ENCODE assay signal across 8 mouse cellular contexts in the genomic region with DNA sequence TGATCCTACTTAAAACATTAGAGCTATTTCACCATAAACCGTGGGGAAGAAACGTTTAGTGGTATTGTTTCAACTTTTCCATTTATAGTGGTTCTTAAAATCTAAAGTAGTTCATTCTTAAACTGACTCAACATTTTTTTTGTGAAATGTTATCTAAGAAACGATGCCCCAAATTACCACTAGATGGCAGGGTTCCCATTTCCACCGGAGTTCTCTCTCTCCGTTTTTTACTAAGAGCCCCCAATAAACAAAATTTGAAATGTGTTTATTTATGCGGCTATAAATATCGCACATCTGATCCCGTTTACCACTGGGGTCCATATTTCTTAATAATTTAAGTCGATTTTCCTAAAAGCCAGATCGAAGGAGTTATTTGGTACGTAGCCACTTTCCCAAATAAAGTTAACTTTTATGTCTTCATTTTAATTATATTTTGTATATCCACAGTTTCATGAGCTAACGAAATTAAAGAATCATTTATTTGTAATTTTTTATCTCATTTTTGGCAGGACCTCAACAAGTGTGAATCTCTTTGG.
DNase-seq lines count a peak whose midpoint lies in the region; ATAC-seq lines count a peak whose summit lies in the region.

No protein-coding gene starts in this region.

- no peaks in the 10 kb centered on the region for H3K27me3 ChIP-seq in limb, embryonic 13.5 days
- H3K27me3 ChIP-seq in limb, embryonic 10.5 days (ENCODE audit: low read depth, poor library complexity, severe bottlenecking) = no peaks in the 10 kb centered on the region

- peak overlapping the region; percentile 42; the same call in 1 of the 2 replicates for H3K4me2 ChIP-seq in limb, embryonic 13.5 days (replicated peaks)

- no peak overlapping the region for H3K9ac ChIP-seq in limb, embryonic 13.5 days

- H3K4me1 ChIP-seq in limb, embryonic 13.5 days = peaks cover 13% of the 10 kb centered on the region
- peaks cover 12% of the 10 kb centered on the region for H3K4me1 ChIP-seq in limb, embryonic 10.5 days

- H3K9me3 ChIP-seq in limb, embryonic 13.5 days = no peaks in the 10 kb centered on the region
- no peaks in the 10 kb centered on the region for H3K9me3 ChIP-seq in limb, embryonic 10.5 days (replicated peaks)

- H3K36me3 ChIP-seq in limb, embryonic 13.5 days = no peaks in the 10 kb centered on the region
- H3K36me3 ChIP-seq in limb, embryonic 10.5 days = no peaks in the 10 kb centered on the region

- peak; percentile 35 for DNase-seq in adrenal gland, postnatal 14 days
- DNase-seq in adrenal gland, adult 18-20 months (ENCODE audit: low spot score in 2 of 2) = no peak
- no peak for DNase-seq in limb, embryonic 10.5 days (ENCODE audit: low spot score)
- peak; percentile 11 for DNase-seq in c-Kit-positive CD71-positive TER-119-negative erythroid progenitor cells, embryonic 14.5 days (ENCODE audit: low read depth)
- peak; percentile 20 to 23 for DNase-seq in kidney, postnatal 4 days
- DNase-seq in yolk sac, embryonic 10.5 days (ENCODE audit: low spot score) = peak; percentile 5
- no peak for DNase-seq in spleen, postnatal 4 days (ENCODE audit: low spot score in 2 of 2)

- no peak overlapping the region for H3K4me3 ChIP-seq in limb, embryonic 13.5 days
- no peak overlapping the region for H3K4me3 ChIP-seq in limb, embryonic 10.5 days

- 9% methylated on average over 12 of the region's 12 CpGs for WGBS in limb, embryonic 13.5 days
- 15% methylated on average over 12 of the region's 12 CpGs for WGBS in limb, embryonic 10.5 days

- no peak for ATAC-seq in limb, embryonic 13.5 days (ENCODE audit: low FRiP score, low read depth)

- no peak overlapping the region for H3K27ac ChIP-seq in limb, embryonic 13.5 days
- no peak overlapping the region for H3K27ac ChIP-seq in limb, embryonic 10.5 days

Comparison
In these comparisons a context has a peak if more than half of its experiments do, and no peak if none do; other contexts are left out.
1. DNase-seq: peak in adrenal gland, postnatal 14 days (single experiment), c-Kit-positive CD71-positive TER-119-negative erythroid progenitor cells, embryonic 14.5 days (single experiment), kidney, postnatal 4 days (2 of 2) and yolk sac, embryonic 10.5 days (single experiment); none in adrenal gland, adult 18-20 months (0 of 2), limb, embryonic 10.5 days (single experiment) and spleen, postnatal 4 days (0 of 2).